Mouse (Mus musculus): Measurements from ENCODE around the gene Clspn. TPM values are rescaled to one million over a fixed set of nuclear protein-coding genes. Genes with fewer than 3 reads are reported as not detected.
A peak's percentile ranks its signal among the peaks of the same experiment; 100 is the strongest.

Clspn gene
- total RNA-seq, 2 experiments from 2014 or later: 2.1 to 2.5 TPM

DNA sequence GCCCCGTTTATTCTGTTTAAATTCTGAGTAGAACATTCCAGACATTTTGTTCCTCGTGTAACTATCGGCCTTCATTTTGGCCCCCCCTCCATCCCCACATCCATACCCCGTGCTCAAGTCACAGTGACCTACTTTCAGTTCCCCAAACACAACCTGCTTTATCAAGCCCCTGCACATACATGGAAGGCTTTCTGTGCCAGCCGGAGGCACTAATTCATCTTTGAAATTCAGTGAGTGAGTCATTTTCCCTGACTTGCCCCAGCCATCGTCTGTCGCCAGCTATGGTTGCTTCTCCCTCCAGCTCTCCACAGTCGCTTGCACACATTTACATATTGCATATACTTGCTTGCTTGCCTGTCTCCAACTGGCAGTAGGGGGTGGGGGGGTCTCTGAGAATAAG, 3.6 kb upstream of the Clspn start:
- intact Hi-C loops (cut with DNase I; ENCODE audit: low total_unique reads): loop anchor here (10.0 kb wide), 1 partner anchor 282 kb away; no protein-coding TSS in a partner anchor
- DNase-seq: no peak

DNA sequence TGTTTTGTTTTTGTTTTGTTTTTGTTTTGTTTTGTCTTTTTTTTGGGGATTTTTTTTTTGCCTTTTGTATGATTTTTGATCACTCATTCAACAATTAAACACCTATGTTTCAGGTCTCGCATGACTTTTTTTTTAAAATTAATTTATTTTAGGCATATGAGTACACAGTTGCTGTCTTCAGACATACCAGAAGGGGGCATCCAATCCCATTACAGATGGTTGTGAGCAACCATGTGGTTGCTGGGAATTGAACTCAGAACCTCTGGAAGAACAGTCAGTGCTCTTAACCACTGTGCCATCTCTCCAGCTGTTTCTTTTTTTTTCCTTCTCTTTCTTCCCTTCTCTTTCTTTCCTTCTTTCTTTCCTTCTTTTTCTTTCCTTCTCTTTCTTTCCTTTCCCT, 3.0 kb upstream of the Clspn start:
- no peak for DNase-seq
- intact Hi-C loops (cut with DNase I; ENCODE audit: low total_unique reads): loop anchor here (10.0 kb wide), 1 partner anchor 281 kb away; no protein-coding TSS in a partner anchor

DNA sequence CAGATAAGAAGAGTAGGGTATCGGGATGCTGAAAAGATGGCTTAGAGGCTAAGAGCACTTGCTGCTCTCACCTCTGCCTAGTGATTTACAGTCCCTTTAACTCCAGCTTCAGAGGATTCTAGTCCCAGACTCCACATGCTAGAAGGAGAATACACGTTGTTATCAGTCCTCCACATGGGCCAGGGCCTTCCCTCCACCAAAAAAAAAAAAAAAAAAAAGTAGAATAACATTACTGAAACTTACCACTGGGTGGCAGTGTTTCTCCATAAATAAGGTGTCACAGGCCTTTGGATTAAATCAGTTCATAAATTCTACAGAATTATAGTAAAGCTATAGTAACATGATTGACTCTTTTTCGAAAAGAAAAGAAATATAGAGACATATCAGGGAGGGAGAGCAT, 2.3 kb upstream of the Clspn start:
- intact Hi-C loops (cut with DNase I; ENCODE audit: low total_unique reads): loop anchor here (10.0 kb wide), 1 partner anchor 280 kb away; no protein-coding TSS in a partner anchor
- no peak for DNase-seq

DNA sequence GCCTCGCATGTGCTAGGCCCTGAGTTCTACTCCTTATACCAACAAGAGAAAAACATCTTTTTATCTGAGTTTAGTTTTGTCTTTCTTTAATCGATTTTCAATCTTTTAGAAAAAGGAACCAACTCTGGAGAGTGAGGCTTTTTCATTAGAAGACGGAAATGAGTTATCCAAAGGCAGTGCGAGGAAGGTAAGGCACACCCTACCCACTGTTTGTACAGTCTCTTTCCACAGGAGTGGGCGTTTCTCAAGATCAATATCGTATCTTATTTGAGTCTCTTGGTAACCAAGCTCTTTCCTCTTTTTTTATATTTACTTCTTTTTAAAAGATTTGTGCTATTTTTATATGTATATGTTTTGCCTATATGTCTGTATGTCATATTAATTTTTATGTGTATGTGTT, 7.1 kb downstream of the Clspn start:
- intact Hi-C loops (cut with DNase I; ENCODE audit: low total_unique reads): no loop called here

DNA sequence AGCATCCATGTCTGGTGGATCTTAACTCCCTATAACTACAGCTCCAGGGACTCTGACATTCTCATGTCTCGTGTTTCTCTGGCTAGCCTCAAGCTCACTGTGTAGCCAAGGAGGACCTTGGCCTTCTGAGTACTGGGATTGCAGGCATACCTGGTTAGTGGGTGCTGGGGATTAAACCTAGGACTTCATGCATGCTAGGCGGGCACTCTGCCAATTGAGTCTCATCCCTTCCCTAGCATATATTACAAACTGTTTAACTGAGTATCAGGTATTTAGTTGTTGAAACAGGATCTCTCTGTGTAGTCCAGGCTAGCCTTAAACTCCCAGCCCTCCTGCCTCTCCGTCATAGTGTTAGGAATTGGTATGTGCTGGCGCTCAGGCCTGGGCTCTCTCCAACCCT, 10.5 kb downstream of the Clspn start:
- no peak for DNase-seq
- intact Hi-C loops (cut with DNase I; ENCODE audit: low total_unique reads): no loop called here

More for the DNA sequence above, 7.1 kb downstream of the Clspn start:
- no peak for DNase-seq

DNA sequence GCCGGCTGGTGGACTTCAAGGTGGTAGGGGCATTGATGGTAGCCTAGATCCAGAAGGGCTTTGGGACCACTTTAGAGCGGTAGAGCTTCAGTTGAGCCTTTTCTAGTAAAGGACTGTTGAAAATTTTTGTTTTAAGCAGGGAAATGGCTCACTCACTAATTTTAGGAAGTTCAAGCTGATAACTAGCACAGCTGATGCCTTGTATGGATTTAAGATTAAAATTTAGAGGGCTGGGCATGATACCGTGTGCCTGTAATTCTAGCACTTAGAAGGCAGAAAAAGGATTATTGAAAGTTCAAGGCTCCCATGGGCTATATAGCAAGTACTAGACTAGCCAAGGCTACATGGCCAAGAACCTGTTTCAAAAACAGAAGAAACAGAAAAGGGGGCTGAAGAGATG, 13.0 kb downstream of the Clspn start:
- intact Hi-C loops (cut with DNase I; ENCODE audit: low total_unique reads): no loop called here
- no peak for DNase-seq

DNA sequence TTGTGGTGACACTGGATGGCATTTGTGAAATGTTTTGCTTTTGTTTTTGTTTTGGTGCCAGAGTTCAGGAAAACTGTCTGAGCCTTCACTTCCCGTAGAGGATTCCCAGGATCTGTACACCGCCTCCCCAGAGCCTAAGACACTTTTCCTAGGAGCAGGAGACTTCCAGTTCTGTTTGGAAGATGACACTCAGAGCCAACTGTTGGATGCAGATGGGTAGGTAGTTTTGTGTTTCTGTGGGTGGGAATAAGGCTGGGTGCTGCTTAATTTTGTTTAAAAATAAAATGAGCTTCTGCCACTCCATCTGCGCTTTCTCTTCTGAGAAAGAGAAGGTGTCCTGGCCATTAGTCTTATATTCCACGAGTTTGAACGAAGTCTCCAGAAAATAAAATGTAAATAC, 19.5 kb downstream of the Clspn start:
- intact Hi-C loops (cut with DNase I; ENCODE audit: low total_unique reads): no loop called here
- no peak for DNase-seq

DNA sequence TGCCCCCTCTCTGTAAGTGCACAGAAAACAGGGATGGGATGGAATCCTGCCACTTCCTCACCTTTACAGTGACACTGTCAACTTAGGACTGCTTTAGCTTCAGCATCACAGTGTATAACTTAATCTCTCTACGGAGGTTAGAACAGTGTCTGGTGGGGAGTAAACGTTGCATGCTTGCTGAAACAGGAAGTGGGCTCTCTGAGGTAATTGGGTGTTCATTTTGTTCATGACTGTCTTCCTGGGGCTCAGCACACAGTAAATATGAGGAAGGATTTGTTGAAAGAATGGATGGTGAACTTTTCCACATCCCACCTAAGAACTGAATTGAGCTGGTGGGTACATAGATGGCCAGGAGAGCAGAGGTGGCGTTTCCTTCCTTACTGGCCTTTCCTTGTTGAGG, 21.2 kb downstream of the Clspn start:
- intact Hi-C loops (cut with DNase I; ENCODE audit: low total_unique reads): no loop called here
- no peak for DNase-seq

DNA sequence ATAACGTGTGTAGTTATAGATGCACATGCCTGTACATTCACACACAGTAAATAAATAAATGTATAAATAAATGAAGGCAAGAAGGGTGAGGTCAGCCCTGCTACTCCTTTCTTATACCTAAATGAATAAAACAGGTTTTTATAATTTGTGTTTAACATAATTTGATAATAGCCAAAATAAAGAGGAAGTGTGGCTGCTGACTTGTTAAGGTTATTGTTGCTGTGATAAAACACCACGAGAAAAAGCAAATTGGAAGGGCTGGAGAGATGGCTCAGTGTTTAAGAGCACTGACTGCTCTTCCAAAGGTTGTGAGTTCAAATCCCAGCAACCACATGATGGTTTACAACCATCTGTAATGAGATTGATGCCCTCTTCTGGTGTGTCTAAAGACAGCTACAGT, 22.3 kb downstream of the Clspn start:
- no peak for DNase-seq
- intact Hi-C loops (cut with DNase I; ENCODE audit: low total_unique reads): no loop called here

DNA sequence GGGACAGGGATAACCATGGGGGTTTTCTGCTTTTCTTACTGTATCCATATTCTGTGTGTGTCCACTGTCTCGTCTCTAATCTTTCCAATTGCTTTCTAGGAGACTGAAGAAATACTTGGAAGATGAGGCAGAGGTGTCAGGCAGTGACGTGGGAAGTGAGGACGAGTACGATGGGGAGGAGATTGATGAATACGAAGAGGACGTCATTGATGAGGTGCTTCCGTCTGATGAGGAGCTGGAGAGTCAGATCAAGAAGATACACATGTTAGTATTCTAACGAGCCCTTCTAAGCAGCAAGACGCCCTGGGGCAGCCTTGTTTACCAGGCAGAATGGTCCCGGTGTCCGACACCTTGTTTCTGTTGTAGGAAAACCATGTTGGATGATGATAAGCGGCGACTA, 29.0 kb downstream of the Clspn start:
- intact Hi-C loops (cut with DNase I; ENCODE audit: low total_unique reads): no loop called here
- DNase-seq: no peak

DNA sequence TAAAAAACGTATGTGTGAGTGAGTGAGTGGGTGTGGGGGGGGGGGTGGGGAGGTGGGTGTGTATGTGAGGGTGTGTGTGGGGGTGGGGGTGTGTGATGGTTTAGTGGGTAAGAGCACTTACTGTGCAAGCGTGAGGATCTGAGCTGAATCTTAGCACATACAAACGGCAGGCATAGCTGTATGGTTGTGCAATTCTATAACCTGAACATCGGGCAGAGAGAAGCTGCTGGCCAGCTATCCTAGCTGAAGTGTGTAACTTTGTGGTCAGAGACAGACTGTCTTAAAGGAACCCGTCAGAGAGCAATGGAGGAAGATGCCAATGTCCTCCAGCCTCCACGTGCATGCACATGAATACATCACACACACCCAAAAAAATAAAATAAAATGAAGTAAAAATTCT, 35.3 kb downstream of the Clspn start:
- no peak for DNase-seq
- intact Hi-C loops (cut with DNase I; ENCODE audit: low total_unique reads): no loop called here

DNA sequence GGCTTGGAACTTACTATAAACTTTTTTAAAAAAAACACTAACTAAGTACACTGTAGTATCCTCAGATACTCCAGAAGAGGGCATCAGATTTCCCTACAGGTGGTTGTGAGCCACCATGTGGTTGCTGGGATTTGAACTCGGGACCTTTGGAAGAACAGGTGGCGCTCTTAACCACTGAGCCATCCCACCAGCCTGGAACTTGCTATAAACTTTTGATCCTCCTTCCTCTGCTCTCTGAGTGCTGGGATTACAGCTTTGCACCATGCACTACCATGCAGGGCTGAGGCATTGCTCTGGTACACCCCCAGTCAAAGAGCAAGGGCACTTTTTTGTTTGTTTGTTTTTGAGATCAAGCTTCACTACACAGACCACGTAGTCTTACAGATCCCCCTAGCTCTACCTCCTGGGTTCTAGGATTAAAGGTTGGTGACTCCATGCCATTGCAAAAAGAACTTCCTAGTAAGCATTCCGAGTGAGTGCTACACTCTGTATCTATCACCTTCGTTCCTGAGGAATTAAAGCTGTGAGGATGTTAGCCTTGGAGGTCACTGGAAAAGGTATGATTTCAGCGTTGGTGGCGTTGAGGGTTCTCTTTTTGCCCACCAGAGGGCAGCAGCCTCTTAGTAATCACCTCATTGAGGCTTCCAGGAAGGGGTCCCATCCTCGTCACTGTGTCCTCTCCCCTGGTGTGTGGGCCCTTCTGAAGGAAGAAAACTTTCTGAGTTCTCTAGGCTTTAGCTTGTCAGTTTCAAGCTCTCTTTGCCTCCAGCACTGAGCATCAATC, 43.4 kb downstream of the Clspn start:
- peak; percentile 36 for DNase-seq
- intact Hi-C loops (cut with DNase I; ENCODE audit: low total_unique reads): loop anchor here (5.0 kb wide), 2 partner anchors 142 to 237 kb away; no protein-coding TSS in a partner anchor

DNA sequence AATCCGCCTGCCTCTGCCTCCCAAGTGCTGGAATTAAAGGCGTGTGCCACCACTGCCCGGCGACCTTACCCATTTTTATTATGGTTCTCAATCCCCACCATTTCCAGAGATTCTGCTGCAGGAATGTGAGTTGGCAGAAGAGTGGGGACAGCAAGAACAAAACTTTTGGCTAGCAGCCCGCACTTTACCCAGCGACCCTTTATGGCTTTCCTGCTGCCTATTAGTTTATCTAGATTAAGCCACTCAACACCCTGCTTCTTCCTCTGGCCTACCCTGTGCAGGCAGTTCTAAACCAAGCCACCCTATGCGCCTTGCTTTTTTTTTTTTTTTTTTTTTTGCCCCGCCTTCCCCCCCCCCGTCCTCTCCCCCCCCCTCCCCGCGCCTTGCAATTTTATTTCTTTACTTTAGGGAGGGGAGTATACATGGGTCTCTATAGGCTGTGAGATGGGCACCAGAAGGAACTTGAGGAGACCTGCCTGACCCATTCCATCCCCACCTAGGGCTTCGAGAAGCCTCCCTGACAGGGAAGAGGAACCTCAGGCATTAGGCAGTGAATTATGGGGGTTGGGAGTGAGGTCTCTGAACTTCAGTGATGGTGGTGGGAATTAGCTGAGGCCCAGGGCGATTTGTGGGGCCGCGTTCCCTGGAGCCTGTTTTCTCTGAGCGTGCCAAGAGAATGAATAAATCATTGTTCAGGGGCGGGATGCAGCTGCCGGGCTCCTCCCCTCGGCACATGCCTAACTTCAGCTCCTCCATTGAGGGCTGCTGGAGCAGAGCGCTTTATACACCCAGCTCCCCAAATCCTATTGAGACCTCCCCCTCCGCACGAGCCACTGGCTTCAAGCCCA, 45.1 kb downstream of the Clspn start:
- no peak for DNase-seq
- intact Hi-C loops (cut with DNase I; ENCODE audit: low total_unique reads): loop anchor here (5.0 kb wide), 2 partner anchors 140 to 235 kb away; no protein-coding TSS in a partner anchor

DNA sequence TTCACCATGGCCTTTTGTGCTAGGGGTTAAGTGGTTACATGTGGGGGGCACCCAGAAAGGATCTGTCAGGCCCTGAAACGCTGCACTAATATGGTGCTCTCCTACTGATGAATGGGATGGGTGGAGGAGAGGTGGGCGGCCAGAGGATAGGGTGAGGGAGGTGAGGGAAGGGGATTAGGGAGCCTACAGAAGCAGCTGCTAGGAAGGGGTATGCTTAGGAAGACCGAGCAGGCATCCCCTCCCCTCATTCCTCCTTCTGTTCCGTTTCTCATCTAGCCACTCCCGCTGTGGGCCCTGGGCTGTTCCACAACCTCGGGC, 45.7 kb downstream of the Clspn start:
- intact Hi-C loops (cut with DNase I; ENCODE audit: low total_unique reads): loop anchor here (5.0 kb wide), 2 partner anchors 140 to 235 kb away; no protein-coding TSS in a partner anchor
- DNase-seq: no peak

DNA sequence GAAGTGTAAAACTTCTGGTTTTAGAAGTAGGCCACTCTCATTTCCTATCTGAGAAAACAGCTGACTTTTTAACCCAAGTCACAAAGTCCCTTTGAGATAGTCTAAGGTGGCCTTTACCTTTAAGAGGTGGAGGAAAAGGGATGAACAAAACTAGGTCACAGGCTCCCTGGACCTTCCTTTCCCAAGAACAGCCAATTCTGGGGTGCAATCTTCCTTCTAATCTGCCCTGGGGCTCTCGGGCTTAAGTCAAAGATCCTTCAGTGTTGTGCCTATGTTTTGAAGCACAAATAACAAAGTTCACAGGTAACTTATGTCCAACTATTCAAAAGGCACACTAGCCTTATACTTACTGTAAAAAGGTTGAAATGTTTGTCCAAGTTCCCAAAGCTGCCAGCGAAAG, 47.4 kb downstream of the Clspn start:
- intact Hi-C loops (cut with DNase I; ENCODE audit: low total_unique reads): loop anchor here (5.0 kb wide), 2 partner anchors 138 to 233 kb away; no protein-coding TSS in a partner anchor
- no peak for DNase-seq

DNA sequence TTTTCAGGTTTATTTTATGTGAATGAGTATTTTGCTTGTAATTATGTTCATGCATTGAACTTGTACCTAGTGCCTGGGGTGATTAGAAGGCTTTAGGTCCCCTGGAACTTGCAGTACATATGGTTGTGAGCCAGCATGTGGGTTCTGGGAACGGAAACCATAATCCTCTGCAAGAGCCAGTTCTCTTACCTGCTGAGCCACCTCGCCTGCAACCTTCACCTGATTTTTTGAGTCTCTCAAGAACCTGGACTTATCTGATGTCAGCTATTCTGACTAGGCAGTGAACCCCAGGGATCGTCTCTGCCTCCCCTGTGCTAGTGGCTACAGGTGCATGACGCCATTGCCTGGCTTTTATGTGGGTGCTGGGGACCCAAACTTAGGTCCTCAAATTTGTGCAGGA, 49.0 kb downstream of the Clspn start:
- intact Hi-C loops (cut with DNase I; ENCODE audit: low total_unique reads): no loop called here
- no peak for DNase-seq

DNA sequence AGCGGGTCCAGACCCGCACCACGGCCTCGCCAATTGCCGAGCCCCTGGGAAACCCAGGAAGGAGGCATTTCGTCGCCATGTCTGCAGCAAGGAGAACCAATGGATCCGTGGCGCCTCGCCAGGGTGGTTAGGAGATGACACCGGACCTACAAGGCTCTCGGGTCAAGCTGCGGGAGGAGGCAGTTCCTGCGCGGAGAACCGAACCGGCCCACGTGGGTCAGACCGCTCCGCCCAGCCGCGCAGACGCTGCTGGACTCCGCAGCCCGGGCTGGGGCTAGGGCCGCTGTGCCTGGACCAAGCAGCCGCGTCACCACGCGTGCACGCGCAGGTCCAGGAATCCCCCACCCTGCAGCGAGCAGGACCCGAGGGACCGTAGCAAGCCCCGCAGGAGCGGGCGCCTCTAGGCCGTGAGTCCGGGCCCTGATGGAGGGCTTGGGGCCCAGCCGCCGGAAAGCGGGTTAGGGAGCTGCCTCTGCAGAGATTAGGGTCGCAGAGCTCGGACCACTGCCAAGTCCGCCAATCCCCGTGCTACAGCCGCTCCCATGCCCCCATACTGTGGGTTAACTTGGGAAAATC, 53.0 kb downstream of the Clspn start, which contains the start of gene 5730409E04Rik:
5730409E04Rik (plus strand) TSS at position 213 of the 576 bp plus-strand sequence.
- peak; percentile 92 for DNase-seq
- intact Hi-C loops (cut with DNase I; ENCODE audit: low total_unique reads): no loop called here

DNA sequence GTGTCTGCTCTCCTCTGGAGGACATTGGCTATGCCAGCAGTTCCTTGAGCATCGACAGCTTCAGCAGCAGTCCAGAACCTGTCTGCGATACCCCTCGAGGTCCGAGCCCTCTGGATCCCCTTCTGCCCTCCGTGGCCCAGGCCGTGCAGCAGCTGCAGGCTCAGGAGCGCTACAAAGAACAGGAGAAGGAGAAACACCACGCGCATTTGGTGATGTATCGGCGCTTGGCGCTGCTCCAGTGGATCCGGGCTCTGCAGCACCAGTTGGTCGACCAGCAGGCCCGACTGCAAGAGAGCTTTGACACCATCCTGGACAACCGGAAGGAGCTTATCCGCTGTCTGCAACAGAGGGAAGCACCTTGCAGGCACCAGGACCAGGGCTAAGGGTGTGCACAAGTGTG, 55.3 kb downstream of the Clspn start:
- intact Hi-C loops (cut with DNase I; ENCODE audit: low total_unique reads): no loop called here
- peak; percentile 15 for DNase-seq

DNA sequence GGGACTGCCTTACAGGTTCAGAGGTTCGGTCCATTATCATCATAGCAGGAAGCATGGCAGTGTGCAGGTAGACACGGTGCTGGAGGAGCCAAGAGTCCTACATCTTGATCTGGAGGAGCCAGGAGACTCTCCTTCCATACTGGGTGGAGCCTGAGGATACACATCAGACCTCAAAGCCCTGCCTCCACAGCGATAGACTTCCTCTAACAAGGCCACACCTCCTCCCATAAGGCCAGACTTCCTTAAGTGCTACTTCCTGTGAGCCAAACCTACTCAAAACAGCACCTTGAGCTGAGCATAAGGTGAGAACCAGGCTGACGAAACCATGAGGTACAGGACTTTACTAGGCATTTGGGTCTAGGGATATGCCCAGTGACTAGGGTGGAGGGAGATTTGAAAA, 59.6 kb downstream of the Clspn start:
- DNase-seq: no peak
- intact Hi-C loops (cut with DNase I; ENCODE audit: low total_unique reads): no loop called here

DNA sequence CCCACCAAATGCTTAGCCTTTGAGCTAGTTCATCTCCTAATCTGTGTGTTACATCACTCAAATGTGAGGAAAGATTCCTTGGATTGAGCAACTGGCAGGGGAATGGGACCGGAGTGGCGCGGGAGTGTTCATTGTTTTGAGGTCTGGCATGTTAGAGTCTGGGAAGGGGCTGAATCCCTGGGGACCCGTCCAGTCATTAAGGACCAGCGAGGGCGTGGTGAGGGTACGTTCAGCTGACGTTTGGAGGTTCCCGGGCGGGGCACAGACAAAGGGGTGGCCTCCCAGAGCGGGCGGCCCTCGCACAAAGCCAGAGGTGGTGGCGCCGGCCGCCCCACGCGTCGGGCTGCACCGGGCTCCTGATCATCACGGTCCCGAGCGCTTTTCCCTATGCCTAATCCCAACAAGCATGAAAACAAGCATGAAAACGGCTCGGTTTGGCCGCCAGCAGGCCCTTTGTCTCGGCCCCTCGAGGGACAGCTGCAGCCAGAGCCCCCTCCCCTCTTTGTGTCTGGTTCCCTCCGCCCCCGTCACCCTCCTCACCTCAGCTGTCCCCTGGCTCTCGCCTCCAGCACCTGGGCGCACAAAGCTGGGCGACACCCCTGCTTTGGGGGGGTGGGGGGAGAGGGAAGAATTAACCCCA, 63.1 kb downstream of the Clspn start:
- no peak for DNase-seq
- intact Hi-C loops (cut with DNase I; ENCODE audit: low total_unique reads): no loop called here

Data from gastrocnemius, postnatal 14 days (tissue).